Mouse (Mus musculus): Measurements from ENCODE around the gene Trpd52l3. TPM values are rescaled to one million over a fixed set of nuclear protein-coding genes. Genes with fewer than 3 reads are reported as not detected.

The Trpd52l3 gene
- polyA plus RNA-seq, 1 experiment from 2014 or later = not detected

DNA sequence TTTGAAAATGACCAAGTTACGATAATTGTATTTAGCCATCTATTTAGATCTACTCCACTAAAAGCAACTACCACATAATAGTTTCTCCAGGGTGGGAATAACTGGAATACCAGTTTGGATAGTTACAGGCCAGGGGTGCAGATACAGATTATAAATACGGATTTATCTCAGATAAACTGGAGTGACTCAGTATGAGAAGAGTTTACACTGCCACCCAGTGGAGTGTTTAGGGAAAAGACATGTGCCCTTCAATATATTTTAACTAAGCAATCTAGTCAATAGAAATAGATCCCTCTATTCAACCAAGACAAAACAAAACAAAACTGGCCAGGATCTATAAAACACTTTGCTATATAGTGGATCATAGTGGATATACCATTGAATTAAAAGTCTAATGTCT is 24.7 kb upstream of the Trpd52l3 start:
- H3K4me3 ChIP-seq (ENCODE audit: low read depth, low read length) = no peak overlapping the region
- peak; percentile 67 for DNase-seq (ENCODE audit: low spot score)
- no peaks in the 10 kb centered on the region for H3K4me1 ChIP-seq (ENCODE audit: control insufficient read depth, insufficient read depth, low read length)
- H3K27me3 ChIP-seq (ENCODE audit: control insufficient read depth, insufficient read depth, low read length) = no peaks in the 10 kb centered on the region
- H3K27ac ChIP-seq (replicated peaks; ENCODE audit: low read depth, low read length) = no peak overlapping the region
- ATAC-seq (replicated peaks; ENCODE audit: insufficient number of reproducible peaks, low FRiP score, low TSS enrichment, low read depth) = no peak
- no peaks in the 10 kb centered on the region for H3K9me3 ChIP-seq (replicated peaks; ENCODE audit: control insufficient read depth, low read length)
- H3K4me2 ChIP-seq (ENCODE audit: low read depth, low read length) = no peak overlapping the region
- H3K36me3 ChIP-seq (replicated peaks; ENCODE audit: control insufficient read depth, insufficient read depth, low read depth, low read length) = no peaks in the 10 kb centered on the region
- no peak overlapping the region for H3K9ac ChIP-seq (replicated peaks; ENCODE audit: low read length)
- 63% methylated on average over 2 of the region's 2 CpGs for WGBS

DNA sequence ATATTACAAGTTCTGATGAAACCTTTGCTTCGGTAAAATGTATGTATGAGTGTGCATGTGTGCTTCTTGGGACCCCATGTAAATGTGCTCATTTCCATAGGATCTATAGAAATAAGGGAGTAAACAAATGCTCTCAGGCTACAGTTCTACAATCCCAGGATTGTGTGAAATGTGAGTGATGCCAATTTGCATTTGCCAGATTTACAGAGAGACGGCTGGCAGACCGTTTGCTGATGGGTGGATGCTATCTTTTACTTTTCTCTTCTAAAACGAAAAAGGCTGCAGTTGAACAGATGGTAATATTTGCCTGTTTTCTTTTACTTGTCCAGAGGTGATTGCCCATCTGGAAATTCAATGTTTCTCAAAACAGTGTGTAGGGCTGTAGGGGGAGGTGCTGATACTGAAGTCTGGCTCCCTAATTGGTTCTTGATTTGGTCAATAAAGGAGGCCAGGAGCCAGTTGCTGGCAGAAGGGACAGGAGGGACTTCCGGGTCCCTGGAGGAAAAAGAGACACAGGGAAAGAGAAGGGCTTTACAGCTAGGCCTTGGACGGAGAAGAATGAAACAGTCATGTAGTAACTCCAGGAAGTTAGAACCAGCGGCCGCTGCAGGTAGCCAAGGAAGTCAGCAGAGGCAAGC is 24.0 kb upstream of the Trpd52l3 start:
- H3K27me3 ChIP-seq (ENCODE audit: control insufficient read depth, insufficient read depth, low read length) = no peaks in the 10 kb centered on the region
- H3K4me2 ChIP-seq (ENCODE audit: low read depth, low read length) = no peak overlapping the region
- 83% methylated on average over 8 of the region's 8 CpGs for WGBS
- H3K27ac ChIP-seq (replicated peaks; ENCODE audit: low read depth, low read length) = no peak overlapping the region
- H3K9me3 ChIP-seq (replicated peaks; ENCODE audit: control insufficient read depth, low read length) = no peaks in the 10 kb centered on the region
- no peak for DNase-seq (ENCODE audit: low spot score)
- ATAC-seq (replicated peaks; ENCODE audit: insufficient number of reproducible peaks, low FRiP score, low TSS enrichment, low read depth) = no peak
- H3K4me3 ChIP-seq (ENCODE audit: low read depth, low read length) = no peak overlapping the region
- no peaks in the 10 kb centered on the region for H3K4me1 ChIP-seq (ENCODE audit: control insufficient read depth, insufficient read depth, low read length)
- H3K36me3 ChIP-seq (replicated peaks; ENCODE audit: control insufficient read depth, insufficient read depth, low read depth, low read length) = no peaks in the 10 kb centered on the region
- no peak overlapping the region for H3K9ac ChIP-seq (replicated peaks; ENCODE audit: low read length)

DNA sequence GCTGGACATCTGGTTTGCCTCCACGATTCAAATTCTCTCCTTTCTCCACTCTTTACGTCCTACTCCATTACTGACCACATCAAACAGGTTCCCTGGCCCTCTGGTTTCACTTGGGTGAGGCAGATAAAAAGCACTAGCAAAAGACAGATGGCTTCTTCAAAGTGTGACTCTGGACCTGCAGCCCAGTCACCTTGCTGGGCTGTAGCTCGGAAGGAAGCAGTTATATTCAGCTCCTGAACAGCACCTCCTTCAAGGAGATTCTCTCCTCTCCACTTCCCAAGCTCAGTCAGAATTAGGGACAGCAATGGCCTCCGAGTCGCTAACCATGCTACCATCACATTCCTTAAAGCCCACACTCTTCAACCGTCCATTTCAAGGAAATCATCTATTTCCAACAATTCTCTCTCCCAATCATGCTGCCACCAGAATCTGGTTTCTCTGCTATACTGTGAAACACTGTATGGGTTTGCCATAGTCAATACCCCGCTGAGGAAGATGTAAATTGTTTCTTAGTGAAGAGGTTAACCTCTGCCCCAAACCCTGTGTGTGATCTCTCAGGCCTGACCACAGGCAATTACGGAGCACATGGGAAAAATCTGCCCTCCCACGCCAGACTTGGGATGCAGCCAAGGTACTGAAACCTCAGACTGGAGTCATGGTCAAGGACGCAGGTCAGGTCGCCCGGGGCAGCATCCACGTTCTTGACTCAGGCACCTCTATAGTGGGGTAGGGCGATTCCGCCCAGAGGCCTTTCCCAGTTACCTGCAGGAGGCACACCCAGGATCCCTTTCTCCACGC is 19.2 kb upstream of the Trpd52l3 start:
- 69% methylated on average over 16 of the region's 16 CpGs for WGBS
- no peaks in the 10 kb centered on the region for H3K4me1 ChIP-seq (ENCODE audit: control insufficient read depth, insufficient read depth, low read length)
- no peaks in the 10 kb centered on the region for H3K9me3 ChIP-seq (replicated peaks; ENCODE audit: control insufficient read depth, low read length)
- no peaks in the 10 kb centered on the region for H3K27me3 ChIP-seq (ENCODE audit: control insufficient read depth, insufficient read depth, low read length)
- H3K4me2 ChIP-seq (ENCODE audit: low read depth, low read length) = no peak overlapping the region
- ATAC-seq (replicated peaks; ENCODE audit: insufficient number of reproducible peaks, low FRiP score, low TSS enrichment, low read depth) = no peak
- H3K27ac ChIP-seq (replicated peaks; ENCODE audit: low read depth, low read length) = no peak overlapping the region
- DNase-seq (ENCODE audit: low spot score) = no peak
- H3K4me3 ChIP-seq (ENCODE audit: low read depth, low read length) = no peak overlapping the region
- no peak overlapping the region for H3K9ac ChIP-seq (replicated peaks; ENCODE audit: low read length)
- H3K36me3 ChIP-seq (replicated peaks; ENCODE audit: control insufficient read depth, insufficient read depth, low read depth, low read length) = no peaks in the 10 kb centered on the region

DNA sequence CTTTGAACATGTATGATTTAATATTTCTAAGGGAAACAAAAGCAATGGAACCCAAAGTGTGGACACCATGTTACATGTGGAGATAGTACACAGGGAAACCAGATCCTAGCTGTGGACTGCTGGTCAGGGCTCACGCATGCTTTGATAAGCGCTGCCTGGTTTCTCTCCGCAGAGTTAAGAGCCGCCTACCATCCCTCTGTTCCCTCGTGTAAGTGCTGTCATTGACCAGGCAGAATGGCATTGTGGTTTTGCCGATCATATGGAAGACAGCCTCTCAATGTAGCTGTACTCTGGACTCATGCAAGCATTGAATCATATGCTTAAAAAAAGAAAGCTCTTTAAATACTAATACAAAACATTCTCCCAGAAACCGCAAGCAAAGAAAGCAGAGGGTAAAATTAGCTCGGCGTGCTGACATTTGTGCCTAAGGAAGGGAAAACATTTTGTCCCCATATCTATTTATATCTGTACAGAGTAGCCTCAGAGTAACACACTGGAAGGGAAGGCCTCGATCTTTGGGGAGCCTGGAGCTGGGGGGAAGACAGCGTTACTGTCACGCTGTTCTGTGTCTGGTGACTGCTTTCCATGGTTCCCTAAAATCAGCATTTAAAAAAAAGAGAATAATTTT is 17.0 kb upstream of the Trpd52l3 start:
- ATAC-seq (replicated peaks; ENCODE audit: insufficient number of reproducible peaks, low FRiP score, low TSS enrichment, low read depth) (no peak), DNase-seq (ENCODE audit: low spot score) (no peak)
- Histone ChIP-seq H3K4me1 (ENCODE audit: control insufficient read depth, insufficient read depth, low read length) (no peaks in the 10 kb centered on the region), H3K4me2 (ENCODE audit: low read depth, low read length) (no peak overlapping the region), H3K27me3 (ENCODE audit: control insufficient read depth, insufficient read depth, low read length) (no peaks in the 10 kb centered on the region), H3K9me3 (replicated peaks; ENCODE audit: control insufficient read depth, low read length) (no peaks in the 10 kb centered on the region), H3K4me3 (ENCODE audit: low read depth, low read length) (no peak overlapping the region), H3K36me3 (replicated peaks; ENCODE audit: control insufficient read depth, insufficient read depth, low read depth, low read length) (no peaks in the 10 kb centered on the region), H3K27ac (replicated peaks; ENCODE audit: low read depth, low read length) (no peak overlapping the region), H3K9ac (replicated peaks; ENCODE audit: low read length) (no peak overlapping the region)
- WGBS = 88% methylated on average over 12 of the region's 12 CpGs

DNA sequence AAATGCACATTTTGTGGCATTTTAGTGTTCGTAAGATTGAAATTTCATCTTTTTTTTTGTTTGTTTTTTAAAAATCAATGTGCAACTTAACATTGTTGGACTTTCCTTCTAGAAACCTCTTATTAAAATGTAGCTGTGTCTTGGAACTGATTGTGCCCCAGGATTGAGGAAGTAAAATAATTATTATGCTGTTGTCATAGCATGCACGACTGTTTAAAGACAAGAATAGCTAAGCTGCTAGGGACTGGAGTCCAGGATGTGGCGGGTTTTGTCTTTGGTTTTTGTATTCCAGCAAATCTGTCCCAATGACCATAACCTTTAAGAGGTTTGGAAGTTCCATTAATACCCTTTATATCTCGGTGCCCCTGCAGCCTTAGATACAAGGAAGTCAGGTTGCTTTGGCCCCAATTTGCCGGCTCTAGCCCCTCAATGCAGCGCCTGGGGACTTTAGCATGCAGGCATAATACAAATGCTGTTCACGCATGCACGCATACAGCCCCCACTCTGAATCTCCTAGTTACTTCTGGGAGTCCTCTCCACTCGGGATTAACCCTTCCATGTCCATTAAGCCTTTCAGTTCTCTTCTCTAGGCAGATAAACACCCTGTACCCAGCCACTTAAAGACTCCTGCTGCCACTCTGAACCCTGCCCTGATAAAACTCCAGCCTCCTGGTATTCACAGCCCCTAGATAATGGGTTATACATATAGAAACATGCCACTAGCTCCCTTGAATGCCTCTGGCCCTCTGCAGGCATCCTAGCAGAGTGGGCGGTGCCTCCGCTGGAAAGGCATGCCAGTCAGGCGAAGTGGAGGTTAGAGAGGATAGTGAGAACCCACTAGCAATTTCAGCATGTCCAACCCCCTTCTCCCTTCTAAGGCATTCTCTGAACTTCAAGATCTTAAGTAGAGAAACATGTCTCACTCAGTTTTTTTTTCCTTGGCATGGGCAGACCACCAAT is 2.9 kb upstream of the Trpd52l3 start:
- no peak for DNase-seq (ENCODE audit: low spot score)
- Histone ChIP-seq H3K27ac (replicated peaks; ENCODE audit: low read depth, low read length) (no peak overlapping the region), H3K27me3 (ENCODE audit: control insufficient read depth, insufficient read depth, low read length) (no peaks in the 10 kb centered on the region), H3K9me3 (replicated peaks; ENCODE audit: control insufficient read depth, low read length) (no peaks in the 10 kb centered on the region), H3K4me1 (ENCODE audit: control insufficient read depth, insufficient read depth, low read length) (no peaks in the 10 kb centered on the region), H3K4me2 (ENCODE audit: low read depth, low read length) (no peak overlapping the region), H3K36me3 (replicated peaks; ENCODE audit: control insufficient read depth, insufficient read depth, low read depth, low read length) (no peaks in the 10 kb centered on the region), H3K9ac (replicated peaks; ENCODE audit: low read length) (no peak overlapping the region), H3K4me3 (ENCODE audit: low read depth, low read length) (no peak overlapping the region)
- ATAC-seq (replicated peaks; ENCODE audit: insufficient number of reproducible peaks, low FRiP score, low TSS enrichment, low read depth) = no peak
- WGBS = 67% methylated on average over 12 of the region's 12 CpGs

DNA sequence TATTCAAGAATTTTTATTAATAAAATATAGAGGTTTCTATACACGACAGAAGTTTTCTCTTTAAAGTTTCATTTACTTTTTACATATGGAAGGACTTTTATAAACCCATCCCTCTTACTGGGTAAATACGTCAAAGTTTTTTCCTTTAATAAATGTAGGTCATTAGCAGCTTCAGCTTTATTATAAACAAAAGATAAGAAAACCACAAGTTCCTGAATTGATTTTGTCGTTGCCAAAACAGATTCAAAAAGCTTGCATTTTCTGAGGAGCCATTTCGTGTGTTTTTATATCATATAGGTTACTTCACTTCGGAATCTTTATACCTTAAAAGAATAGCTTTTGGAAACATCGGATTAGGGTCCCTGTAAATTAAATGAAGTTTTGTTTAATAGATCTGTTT is 2.0 kb upstream of the Trpd52l3 start:
- H3K4me1 ChIP-seq (ENCODE audit: control insufficient read depth, insufficient read depth, low read length) = no peaks in the 10 kb centered on the region
- ATAC-seq (replicated peaks; ENCODE audit: insufficient number of reproducible peaks, low FRiP score, low TSS enrichment, low read depth) (no peak), DNase-seq (ENCODE audit: low spot score) (no peak)
- H3K9ac ChIP-seq (replicated peaks; ENCODE audit: low read length) = no peak overlapping the region
- H3K9me3 ChIP-seq (replicated peaks; ENCODE audit: control insufficient read depth, low read length) = no peaks in the 10 kb centered on the region
- WGBS = 87% methylated on average over 6 of the region's 6 CpGs
- no peaks in the 10 kb centered on the region for H3K27me3 ChIP-seq (ENCODE audit: control insufficient read depth, insufficient read depth, low read length)
- no peak overlapping the region for H3K27ac ChIP-seq (replicated peaks; ENCODE audit: low read depth, low read length)
- H3K4me3 ChIP-seq (ENCODE audit: low read depth, low read length) = no peak overlapping the region
- no peaks in the 10 kb centered on the region for H3K36me3 ChIP-seq (replicated peaks; ENCODE audit: control insufficient read depth, insufficient read depth, low read depth, low read length)
- no peak overlapping the region for H3K4me2 ChIP-seq (ENCODE audit: low read depth, low read length)

DNA sequence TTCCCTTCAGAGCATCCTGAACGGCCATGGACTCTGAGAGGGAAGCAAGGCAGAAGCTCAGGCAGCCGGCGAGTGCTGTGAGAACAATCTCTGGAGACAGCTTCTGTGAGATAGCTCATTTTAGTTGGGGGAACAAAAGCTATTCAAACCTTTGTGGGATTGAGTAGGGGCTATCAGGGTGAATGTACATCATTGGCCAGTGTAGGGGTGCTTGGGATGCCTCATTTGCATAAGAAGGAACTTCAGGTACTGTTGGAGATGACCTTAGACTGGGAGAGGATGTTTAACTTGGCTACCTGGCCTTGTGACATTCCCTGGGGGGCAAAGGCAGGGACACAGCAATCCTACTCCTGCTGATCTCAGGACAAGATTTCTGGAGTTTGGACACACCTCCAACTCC is 2.8 kb downstream of the Trpd52l3 start:
- H3K4me2 ChIP-seq (ENCODE audit: low read depth, low read length) = no peak overlapping the region
- no peak overlapping the region for H3K4me3 ChIP-seq (ENCODE audit: low read depth, low read length)
- no peaks in the 10 kb centered on the region for H3K36me3 ChIP-seq (replicated peaks; ENCODE audit: control insufficient read depth, insufficient read depth, low read depth, low read length)
- H3K9me3 ChIP-seq (replicated peaks; ENCODE audit: control insufficient read depth, low read length) = no peaks in the 10 kb centered on the region
- no peak for DNase-seq (ENCODE audit: low spot score)
- WGBS = 75% methylated on average over 3 of the region's 3 CpGs
- no peak overlapping the region for H3K27ac ChIP-seq (replicated peaks; ENCODE audit: low read depth, low read length)
- no peaks in the 10 kb centered on the region for H3K4me1 ChIP-seq (ENCODE audit: control insufficient read depth, insufficient read depth, low read length)
- no peak for ATAC-seq (replicated peaks; ENCODE audit: insufficient number of reproducible peaks, low FRiP score, low TSS enrichment, low read depth)
- H3K9ac ChIP-seq (replicated peaks; ENCODE audit: low read length) = no peak overlapping the region
- no peaks in the 10 kb centered on the region for H3K27me3 ChIP-seq (ENCODE audit: control insufficient read depth, insufficient read depth, low read length)

All from embryonic facial prominence, embryonic 11.5 days (tissue).